Mouse (Mus musculus): ENCODE data around the gene Cyb5rl. TPM values are rescaled to one million over a fixed set of nuclear protein-coding genes. Genes with fewer than 3 reads are reported as not detected.
A peak's percentile ranks its signal among the peaks of the same experiment; 100 is the strongest.

Gene Cyb5rl
- polyA plus RNA-seq, 1 experiment from 2014 or later: 5.3 TPM

- DNase-seq (ENCODE audit: low spot score): no peak
Measured at GRCm38 (mm10) chr4:107061560-107061959, 5.2 kb upstream of the Cyb5rl start.

- DNase-seq (ENCODE audit: low spot score): no peak
Measured at GRCm38 (mm10) chr4:107063214-107063613, 3.6 kb upstream of the Cyb5rl start.

- no peak for DNase-seq (ENCODE audit: low spot score)
Measured at GRCm38 (mm10) chr4:107064394-107065098, 2.2 kb upstream of the Cyb5rl start.

- DNase-seq (ENCODE audit: low spot score): no peak
Measured at GRCm38 (mm10) chr4:107067151-107067840, 508 bp downstream of the Cyb5rl start.

- DNase-seq (ENCODE audit: low spot score): no peak
Measured at GRCm38 (mm10) chr4:107072343-107072742, 5.6 kb downstream of the Cyb5rl start.

GRCm38 (mm10) chr4:107075456-107075855, 8.7 kb downstream of the Cyb5rl start:
- no peak for DNase-seq (ENCODE audit: low spot score)

- DNase-seq (ENCODE audit: low spot score): no peak
Measured at GRCm38 (mm10) chr4:107078894-107079293, 12.1 kb downstream of the Cyb5rl start.

GRCm38 (mm10) chr4:107079716-107080115, 12.9 kb downstream of the Cyb5rl start:
- no peak for DNase-seq (ENCODE audit: low spot score)

- no peak for DNase-seq (ENCODE audit: low spot score)
Measured at GRCm38 (mm10) chr4:107082185-107082584, 15.4 kb downstream of the Cyb5rl start.

- DNase-seq (ENCODE audit: low spot score): no peak
Measured at GRCm38 (mm10) chr4:107083126-107083525, 16.3 kb downstream of the Cyb5rl start.

- no peak for DNase-seq (ENCODE audit: low spot score)
Measured at GRCm38 (mm10) chr4:107084343-107084742, 17.6 kb downstream of the Cyb5rl start.

GRCm38 (mm10) chr4:107084858-107085257, 18.1 kb downstream of the Cyb5rl start:
- DNase-seq (ENCODE audit: low spot score): no peak

- no peak for DNase-seq (ENCODE audit: low spot score)
Measured at GRCm38 (mm10) chr4:107091696-107092095, 24.9 kb downstream of the Cyb5rl start.

GRCm38 (mm10) chr4:107094484-107095187, 27.8 kb downstream of the Cyb5rl start:
- DNase-seq (ENCODE audit: low spot score): no peak

- peak; percentile 12 for DNase-seq (ENCODE audit: low spot score)
Measured at GRCm38 (mm10) chr4:107096043-107096442, 29.3 kb downstream of the Cyb5rl start.

- no peak for DNase-seq (ENCODE audit: low spot score)
Measured at GRCm38 (mm10) chr4:107096841-107097373, 30.1 kb downstream of the Cyb5rl start, which contains the start of gene Cdcp2. Cdcp2 (plus strand) TSS chr4:107096891.

GRCm38 (mm10) chr4:107097871-107098270, 31.1 kb downstream of the Cyb5rl start:
- DNase-seq (ENCODE audit: low spot score): no peak

- DNase-seq (ENCODE audit: low spot score): no peak
Measured at GRCm38 (mm10) chr4:107098375-107098774, 31.6 kb downstream of the Cyb5rl start.

- DNase-seq (ENCODE audit: low spot score): peak; percentile 14
Measured at GRCm38 (mm10) chr4:107098791-107099525, 32.2 kb downstream of the Cyb5rl start.

- DNase-seq (ENCODE audit: low spot score): no peak
Measured at GRCm38 (mm10) chr4:107102220-107102619, 35.4 kb downstream of the Cyb5rl start.

GRCm38 (mm10) chr4:107106777-107107176, 40.0 kb downstream of the Cyb5rl start:
- DNase-seq (ENCODE audit: low spot score): no peak
